Mouse (Mus musculus) neural tube, embryonic 12.5 days (tissue): Measurements from ENCODE around the gene Armcx5. TPM values are rescaled to one million over a fixed set of nuclear protein-coding genes. Genes with fewer than 3 reads are reported as not detected.
"Not testable (repeated sequence)": the region's sequence is repeated elsewhere in the genome, so short reads cannot be mapped to it uniquely, and the experiment has no call there.

Experiments used
- ATAC-seq: fragments of 200-750 bp; cut with Nextera tagmentation; 2 replicates; pipeline ENCODE4 v1.8.0; 2017; ENCODE audit warnings: low read depth, mild to moderate bottlenecking, moderate TSS enrichment, moderate library complexity; ENCODE audit not compliant: low FRiP score
- H3K27ac ChIP-seq: fragments of 300-500 bp; sonication (generic); 2 replicates; pipeline ENCODE4 v1.5.1; 2016
- H3K27me3 ChIP-seq: fragments of 300-500 bp; sonication (generic); replicated peaks from 2 replicates; pipeline ENCODE4 v1.6.1; 2016; ENCODE audit warnings: mild to moderate bottlenecking
- H3K36me3 ChIP-seq: fragments of 300-500 bp; sonication (generic); 2 replicates; pipeline ENCODE4 v1.6.1; 2016; ENCODE audit warnings: mild to moderate bottlenecking
- H3K4me1 ChIP-seq: fragments of 300-500 bp; sonication (generic); 2 replicates; pipeline ENCODE4 v1.6.1; 2016
- H3K4me2 ChIP-seq: fragments of 300-500 bp; sonication (generic); replicated peaks from 2 replicates; pipeline ENCODE4 v1.6.1; 2016; ENCODE audit warnings: mild to moderate bottlenecking
- H3K4me3 ChIP-seq: fragments of 300-500 bp; sonication (generic); 2 replicates; pipeline ENCODE4 v1.5.1; 2016
- H3K9ac ChIP-seq: fragments of 300-500 bp; sonication (generic); 2 replicates; pipeline ENCODE4 v1.6.1; 2016; ENCODE audit warnings: mild to moderate bottlenecking
- H3K9me3 ChIP-seq: fragments of 300-500 bp; sonication (generic); 2 replicates; pipeline ENCODE4 v1.6.1; 2016; ENCODE audit warnings: mild to moderate bottlenecking
- WGBS: fragments of 180-500 bp; shearing (Covaris S2); methylation state at CpG from one replicate; pipeline ENCODE4 v1.1.7; 2016; 5-methylcytosine and 5-hydroxymethylcytosine counted together
- polyA plus RNA-seq: library from polyadenylated mRNA; unstranded; fragments of >200 nt; fragmentation: Nextera tagmentation; extraction: Ambion mirVana; gene quantifications from 2 replicates; pipeline ENCODE4 v1.2.1, GENCODE M21; 2016

Gene Armcx5
- polyA plus RNA-seq = 11.2 and 12.8 TPM in 2 replicates

GRCm38 (mm10) chrX:135742304-135743055 lies at the start of gene Armcx5, which contains the start of gene Gprasp1:
Gene Armcx5 (plus strand): TSS chrX:135742733.
Gene Gprasp1 (plus strand): TSS chrX:135742733.
- 24% methylated on average over 48 of the region's 48 CpGs for WGBS
- H3K9me3 ChIP-seq = no peaks in the 10 kb centered on the region
- H3K27me3 ChIP-seq = no peaks in the 10 kb centered on the region
- peak within 1 kb of the TSS; percentile 65 for H3K9ac ChIP-seq
- peak within 1 kb of the TSS; percentile 57 for H3K4me2 ChIP-seq
- peak within 1 kb of the TSS; percentile 55 for H3K4me3 ChIP-seq
- no peaks in the 10 kb centered on the region for H3K4me1 ChIP-seq
- H3K27ac ChIP-seq = no peak within 1 kb of the TSS
- ATAC-seq = peak; percentile 98
- peaks cover 6% of the 10 kb centered on the region; the same call in 1 of the 2 replicates for H3K36me3 ChIP-seq

GRCm38 (mm10) chrX:135693633-135694032 lies 48.9 kb upstream of the Armcx5 start, which contains the start of gene Tcp11x2:
Gene Tcp11x2 (minus strand): TSS chrX:135693790.
- ATAC-seq = no peak
- H3K4me2 ChIP-seq = no peak within 1 kb of the TSS
- no peaks in the 10 kb centered on the region for H3K27me3 ChIP-seq
- WGBS = 53% methylated on average over 1 of the region's 1 CpGs
- H3K27ac ChIP-seq = no peak within 1 kb of the TSS
- no peaks in the 10 kb centered on the region for H3K36me3 ChIP-seq
- no peaks in the 10 kb centered on the region for H3K9me3 ChIP-seq
- H3K4me3 ChIP-seq = no peak within 1 kb of the TSS
- no peak within 1 kb of the TSS for H3K9ac ChIP-seq
- no peaks in the 10 kb centered on the region for H3K4me1 ChIP-seq

- WGBS = 97% methylated on average over 1 of the region's 1 CpGs
- Histone ChIP-seq H3K4me3 (no peak overlapping the region), H3K9me3 (no peaks in the 10 kb centered on the region), H3K4me1 (no peaks in the 10 kb centered on the region), H3K36me3 (no peaks in the 10 kb centered on the region), H3K27me3 (no peaks in the 10 kb centered on the region), H3K27ac (no peak overlapping the region), H3K4me2 (no peak overlapping the region), H3K9ac (no peak overlapping the region)
- no peak for ATAC-seq
Measured at GRCm38 (mm10) chrX:135703111-135703510, 39.4 kb upstream of the Armcx5 start.

- Histone ChIP-seq H3K4me2 (no peak overlapping the region), H3K4me3 (no peak overlapping the region), H3K9me3 (no peaks in the 10 kb centered on the region), H3K4me1 (no peaks in the 10 kb centered on the region), H3K9ac (no peak overlapping the region), H3K27ac (no peak overlapping the region), H3K36me3 (no peaks in the 10 kb centered on the region), H3K27me3 (no peaks in the 10 kb centered on the region)
- 51% methylated on average over 2 of the region's 2 CpGs for WGBS
- no peak for ATAC-seq
Measured at GRCm38 (mm10) chrX:135704349-135704748, 38.2 kb upstream of the Armcx5 start.

- Histone ChIP-seq H3K9ac (no peak overlapping the region), H3K27ac (no peak overlapping the region), H3K27me3 (no peaks in the 10 kb centered on the region), H3K9me3 (no peaks in the 10 kb centered on the region), H3K4me1 (no peaks in the 10 kb centered on the region), H3K4me2 (no peak overlapping the region), H3K36me3 (no peaks in the 10 kb centered on the region), H3K4me3 (no peak overlapping the region)
- 83% methylated on average over 2 of the region's 2 CpGs for WGBS
- no peak for ATAC-seq
Measured at GRCm38 (mm10) chrX:135712845-135713244, 29.7 kb upstream of the Armcx5 start.

GRCm38 (mm10) chrX:135725161-135725560 lies 17.4 kb upstream of the Armcx5 start, which contains the start of gene Tmsb15a:
Gene Tmsb15a (minus strand): TSS chrX:135725261.
- H3K27ac ChIP-seq = no peak within 1 kb of the TSS
- H3K9ac ChIP-seq = no peak within 1 kb of the TSS
- no peaks in the 10 kb centered on the region for H3K9me3 ChIP-seq
- H3K4me2 ChIP-seq = no peak within 1 kb of the TSS
- no peak within 1 kb of the TSS for H3K4me3 ChIP-seq
- no peaks in the 10 kb centered on the region for H3K27me3 ChIP-seq
- no peak for ATAC-seq
- H3K36me3 ChIP-seq = no peaks in the 10 kb centered on the region
- WGBS = 83% methylated on average over 10 of the region's 10 CpGs
- H3K4me1 ChIP-seq = no peaks in the 10 kb centered on the region

- Histone ChIP-seq H3K4me2 (no peak overlapping the region), H3K4me1 (no peaks in the 10 kb centered on the region), H3K36me3 (no peaks in the 10 kb centered on the region), H3K9me3 (no peaks in the 10 kb centered on the region), H3K27ac (no peak overlapping the region), H3K4me3 (no peak overlapping the region), H3K9ac (no peak overlapping the region), H3K27me3 (no peaks in the 10 kb centered on the region)
- 95% methylated on average over 2 of the region's 2 CpGs for WGBS
- no peak for ATAC-seq
Measured at GRCm38 (mm10) chrX:135738730-135739520, 3.6 kb upstream of the Armcx5 start.

- Histone ChIP-seq H3K9ac (peak overlapping the region; percentile 65), H3K4me1 (no peaks in the 10 kb centered on the region), H3K4me2 (peak overlapping the region; percentile 57), H3K9me3 (no peaks in the 10 kb centered on the region), H3K4me3 (peak overlapping the region; percentile 55), H3K27me3 (no peaks in the 10 kb centered on the region), H3K36me3 (peaks cover 6% of the 10 kb centered on the region; the same call in 1 of the 2 replicates), H3K27ac (no peak overlapping the region)
- peak; percentile 38; the same call in 1 of the 2 replicates for ATAC-seq
- whole genome bisulfite sequencing = 26% methylated on average over 7 of the region's 7 CpGs
Measured at GRCm38 (mm10) chrX:135743056-135743355, 473 bp downstream of the Armcx5 start.

- not testable (repeated sequence) for H3K27me3 ChIP-seq, H3K4me3 ChIP-seq, H3K27ac ChIP-seq, H3K36me3 ChIP-seq, H3K9ac ChIP-seq, H3K4me1 ChIP-seq, ATAC-seq, H3K4me2 ChIP-seq, H3K9me3 ChIP-seq
- WGBS = 95% methylated on average over 3 of the region's 3 CpGs
Measured at GRCm38 (mm10) chrX:135745376-135745775, 2.8 kb downstream of the Armcx5 start.

GRCm38 (mm10) chrX:135752832-135753231 lies 10.3 kb downstream of the Armcx5 start:
- Histone ChIP-seq H3K4me1 (no peaks in the 10 kb centered on the region), H3K9me3 (no peaks in the 10 kb centered on the region), H3K27me3 (no peaks in the 10 kb centered on the region), H3K27ac (no peak overlapping the region), H3K4me2 (no peak overlapping the region), H3K36me3 (no peaks in the 10 kb centered on the region; the same call in 1 of the 2 replicates), H3K9ac (no peak overlapping the region), H3K4me3 (no peak overlapping the region)
- ATAC-seq = 0 out of 2 replicates have a peak, but pooled peaks have one; percentile 48
- 6% methylated on average over 2 of the region's 2 CpGs for whole genome bisulfite sequencing

GRCm38 (mm10) chrX:135761707-135762106 lies 19.2 kb downstream of the Armcx5 start:
- no peak overlapping the region for H3K4me3 ChIP-seq
- no peak overlapping the region for H3K4me2 ChIP-seq
- H3K27ac ChIP-seq = no peak overlapping the region
- no peak for ATAC-seq
- H3K9me3 ChIP-seq = no peaks in the 10 kb centered on the region
- no peaks in the 10 kb centered on the region for H3K27me3 ChIP-seq
- H3K4me1 ChIP-seq = no peaks in the 10 kb centered on the region
- no peak overlapping the region for H3K9ac ChIP-seq
- H3K36me3 ChIP-seq = no peaks in the 10 kb centered on the region

GRCm38 (mm10) chrX:135768043-135768548 lies 25.6 kb downstream of the Armcx5 start:
- H3K36me3 ChIP-seq = no peaks in the 10 kb centered on the region
- H3K9me3 ChIP-seq = no peaks in the 10 kb centered on the region
- ATAC-seq = no peak
- H3K27ac ChIP-seq = no peak overlapping the region
- no peaks in the 10 kb centered on the region for H3K4me1 ChIP-seq
- no peaks in the 10 kb centered on the region for H3K27me3 ChIP-seq
- H3K4me3 ChIP-seq = no peak overlapping the region
- H3K4me2 ChIP-seq = no peak overlapping the region
- no peak overlapping the region for H3K9ac ChIP-seq
- WGBS = 80% methylated on average over 3 of the region's 3 CpGs
